Mouse (Mus musculus) erythroblast, embryonic 14.5 days (primary cell): ENCODE measurements around the gene Ltb.

Experiments used
- GATA1 ChIP-seq: IDR thresholded peaks from 2 replicates; pipeline ENCODE4 v1.6.1; 2012; ENCODE audit warnings: low read length, inconsistent platforms, mixed read lengths
- TAL1 ChIP-seq: IDR thresholded peaks from 3 replicates; pipeline ENCODE4 v1.6.1; 2012; ENCODE audit warnings: low read length, inconsistent platforms, mixed read lengths

GRCm38 (mm10) chr17:35167794-35168193, 26.4 kb upstream of the Ltb start:
- TF ChIP-seq GATA1 (no peak), TAL1 (no peak)
